Mouse (Mus musculus) MEL (cell line): ENCODE results near the gene Kcnh1. TPM values are rescaled to one million over a fixed set of nuclear protein-coding genes. Genes with fewer than 3 reads are reported as not detected.

Source experiments
- DNase-seq: peaks from one replicate; pipeline ENCODE4 v3.0.0; 2011; ENCODE audit warnings: low read depth, low spot score
- H3K27ac ChIP-seq: 2 replicates; pipeline ENCODE4 v1.5.1; 2012; ENCODE audit warnings: low read depth, mild to moderate bottlenecking, control low read depth, low read length, moderate library complexity; ENCODE audit not compliant: control insufficient read depth
- H3K27me3 ChIP-seq, 2 experiments: fragments of 150-350 bp in 1 of 2; sonication (generic) in 1 of 2; 2 replicates each; pipeline ENCODE4 v1.6.1; 2012; ENCODE audit warnings: low read length in 2 of 2, mild to moderate bottlenecking in 2 of 2, improper control_type of control experiment in 1 of 2, moderate library complexity in 1 of 2; ENCODE audit not compliant: insufficient read depth in 2 of 2, control insufficient read depth in 1 of 2
- H3K36me3 ChIP-seq, 2 experiments: 2 replicates each; pipeline ENCODE4 v1.6.1; 2012 to 2014; ENCODE audit warnings: low read length in 2 of 2, improper control_type of control experiment in 1 of 2, inconsistent platforms in 1 of 2, mild to moderate bottlenecking in 1 of 2; ENCODE audit not compliant: insufficient read depth in 2 of 2, control insufficient read depth in 1 of 2
- H3K4me1 ChIP-seq, 2 experiments: fragments of 150-350 bp in 1 of 2; sonication (generic) in 1 of 2; 2 replicates each; pipeline ENCODE4 v1.6.1; 2012; ENCODE audit warnings: low read length in 2 of 2, improper control_type of control experiment in 1 of 2, mild to moderate bottlenecking in 1 of 2; ENCODE audit not compliant: insufficient read depth in 2 of 2, control insufficient read depth in 1 of 2
- H3K4me3 ChIP-seq, 2 experiments: fragments of 150-350 bp in 1 of 2; sonication (generic) in 1 of 2; 2 replicates each; pipeline ENCODE4 v1.5.1; 2012; ENCODE audit warnings: low read depth in 2 of 2, low read length in 2 of 2, mild to moderate bottlenecking in 2 of 2, moderate library complexity in 2 of 2, control low read depth in 1 of 2, improper control_type of control experiment in 1 of 2; ENCODE audit not compliant: control insufficient read depth in 1 of 2, insufficient read depth in 1 of 2
- H3K79me2 ChIP-seq: 2 replicates; pipeline ENCODE4 v1.6.1; 2012; ENCODE audit warnings: mild to moderate bottlenecking, low read length, moderate library complexity; ENCODE audit not compliant: control insufficient read depth, poor library complexity, insufficient read depth
- H3K9ac ChIP-seq: 2 replicates; pipeline ENCODE4 v1.6.1; 2012; ENCODE audit warnings: low read depth, mild to moderate bottlenecking, control low read depth, low read length, moderate library complexity; ENCODE audit not compliant: control insufficient read depth, poor library complexity, severe bottlenecking
- H3K9me3 ChIP-seq: fragments of 150-350 bp; sonication (generic); replicated peaks from 2 replicates; pipeline ENCODE4 v1.6.1; 2012; ENCODE audit warnings: mild to moderate bottlenecking, low read length, improper control_type of control experiment, moderate library complexity; ENCODE audit not compliant: insufficient read depth
- BHLHE40 ChIP-seq: IDR thresholded peaks from 2 replicates; pipeline ENCODE4 v1.6.1; 2012; ENCODE audit warnings: low read depth, mild to moderate bottlenecking, inconsistent platforms, low read length, improper control_type of control experiment, borderline replicate concordance
- CHD1 ChIP-seq: IDR thresholded peaks from 2 replicates; pipeline ENCODE4 v1.6.1; 2012; ENCODE audit warnings: low read depth, mild to moderate bottlenecking, inconsistent platforms, low read length, improper control_type of control experiment
- CHD2 ChIP-seq: IDR thresholded peaks from 2 replicates; pipeline ENCODE4 v1.6.1; 2011; ENCODE audit warnings: low read length, improper control_type of control experiment
- CTCF ChIP-seq, 3 experiments: IDR thresholded peaks in 2 of 3; conservative IDR thresholded peaks in 1 of 3; 2 replicates each; pipeline ENCODE4 v1.5.1; 2011 to 2012; ENCODE audit warnings: low read length in 3 of 3, low read depth in 2 of 3, mild to moderate bottlenecking in 2 of 3, improper control_type of control experiment in 1 of 3, inconsistent platforms in 1 of 3, mixed read lengths in 1 of 3, moderate library complexity in 1 of 3; ENCODE audit not compliant: control insufficient read depth in 1 of 3, insufficient read depth in 1 of 3, poor library complexity in 1 of 3, severe bottlenecking in 1 of 3
- ELF1 ChIP-seq: IDR thresholded peaks from 2 replicates; pipeline ENCODE4 v1.6.1; 2014; ENCODE audit warnings: low read depth, mild to moderate bottlenecking, inconsistent platforms, low read length, improper control_type of control experiment, moderate library complexity
- EP300 ChIP-seq, 2 experiments: IDR thresholded peaks; 2 replicates each; pipeline ENCODE4 v1.6.1; 2011; ENCODE audit warnings: improper control_type of control experiment in 2 of 2, low read length in 2 of 2, low read depth in 1 of 2, mild to moderate bottlenecking in 1 of 2
- ETS1 ChIP-seq: IDR thresholded peaks from 2 replicates; pipeline ENCODE4 v1.6.1; 2012; ENCODE audit warnings: low read depth, mild to moderate bottlenecking, inconsistent platforms, low read length, improper control_type of control experiment, moderate library complexity
- GATA1 ChIP-seq: IDR thresholded peaks from 2 replicates; pipeline ENCODE4 v1.6.1; 2011; ENCODE audit warnings: low read depth, low read length, improper control_type of control experiment
- HCFC1 ChIP-seq: IDR thresholded peaks from 2 replicates; pipeline ENCODE4 v1.6.1; 2012; ENCODE audit warnings: low read depth, mild to moderate bottlenecking, inconsistent platforms, low read length, improper control_type of control experiment, moderate library complexity
- JUND ChIP-seq: IDR thresholded peaks from 2 replicates; pipeline ENCODE4 v1.6.1; 2011; ENCODE audit warnings: low read depth, mild to moderate bottlenecking, improper control_type of control experiment, low read length
- KAT2A ChIP-seq: conservative IDR thresholded peaks from 2 replicates; pipeline ENCODE4 v1.6.1; 2012; ENCODE audit warnings: low read depth, low read length, improper control_type of control experiment, inconsistent platforms
- MAFK ChIP-seq: IDR thresholded peaks from 2 replicates; pipeline ENCODE4 v1.6.1; 2011; ENCODE audit warnings: low read depth, mild to moderate bottlenecking, low read length, improper control_type of control experiment, borderline replicate concordance
- MAX ChIP-seq: IDR thresholded peaks from 2 replicates; pipeline ENCODE4 v1.6.1; 2011; ENCODE audit warnings: low read length, improper control_type of control experiment
- MAZ ChIP-seq: IDR thresholded peaks from 2 replicates; pipeline ENCODE4 v1.6.1; 2012; ENCODE audit warnings: low read depth, mild to moderate bottlenecking, inconsistent platforms, low read length, improper control_type of control experiment
- MEF2A ChIP-seq: IDR thresholded peaks from 2 replicates; pipeline ENCODE4 v1.6.1; 2014; ENCODE audit warnings: low read depth, mild to moderate bottlenecking, inconsistent platforms, low read length, improper control_type of control experiment; ENCODE audit not compliant: poor library complexity, insufficient replicate concordance, severe bottlenecking; ENCODE audit errors: extremely low read depth
- MYC ChIP-seq: IDR thresholded peaks from 2 replicates; pipeline ENCODE4 v1.6.1; 2011; ENCODE audit warnings: low read depth, mild to moderate bottlenecking, low read length, improper control_type of control experiment, moderate library complexity
- NELFE ChIP-seq: IDR thresholded peaks from 2 replicates; pipeline ENCODE4 v1.6.1; 2011; ENCODE audit warnings: low read depth, low read length, improper control_type of control experiment
- NRF1 ChIP-seq: IDR thresholded peaks from 2 replicates; pipeline ENCODE4 v1.6.1; 2014; ENCODE audit warnings: low read depth, mild to moderate bottlenecking, inconsistent platforms, low read length, improper control_type of control experiment, moderate library complexity; ENCODE audit not compliant: poor library complexity, insufficient read depth, severe bottlenecking
- POLR2A ChIP-seq, 2 experiments: IDR thresholded peaks; 2 replicates each; pipeline ENCODE4 v1.6.1; 2011 to 2012; ENCODE audit warnings: low read length in 2 of 2, mild to moderate bottlenecking in 2 of 2, control low read depth in 1 of 2, improper control_type of control experiment in 1 of 2, low read depth in 1 of 2, moderate library complexity in 1 of 2; ENCODE audit not compliant: control insufficient read depth in 1 of 2, insufficient read depth in 1 of 2, poor library complexity in 1 of 2
- POLR2AphosphoS2 ChIP-seq: IDR thresholded peaks from 2 replicates; pipeline ENCODE4 v1.6.1; 2011; ENCODE audit warnings: low read length, improper control_type of control experiment
- POLR2AphosphoS5 ChIP-seq: IDR thresholded peaks from 2 replicates; pipeline ENCODE4 v1.6.1; 2012; ENCODE audit warnings: low read depth, borderline replicate concordance, mild to moderate bottlenecking, inconsistent platforms, low read length, moderate library complexity, mixed read lengths
- RAD21 ChIP-seq: IDR thresholded peaks from 2 replicates; pipeline ENCODE4 v1.6.1; 2011; ENCODE audit warnings: mild to moderate bottlenecking, low read depth, low read length, improper control_type of control experiment
- RCOR1 ChIP-seq: IDR thresholded peaks from 2 replicates; pipeline ENCODE4 v1.6.1; 2012; ENCODE audit warnings: low read depth, mild to moderate bottlenecking, inconsistent platforms, low read length, improper control_type of control experiment
- SIN3A ChIP-seq: IDR thresholded peaks from 2 replicates; pipeline ENCODE4 v1.6.1; 2012; ENCODE audit warnings: low read length, improper control_type of control experiment, inconsistent platforms
- TAL1 ChIP-seq: IDR thresholded peaks from 2 replicates; pipeline ENCODE4 v1.6.1; 2012; ENCODE audit warnings: mild to moderate bottlenecking, inconsistent platforms, low read length, moderate library complexity, mixed read lengths
- TBP ChIP-seq: IDR thresholded peaks from 2 replicates; pipeline ENCODE4 v1.8.0; 2011; ENCODE audit warnings: low read depth, low read length, improper control_type of control experiment
- TCF12 ChIP-seq: IDR thresholded peaks from 2 replicates; pipeline ENCODE4 v1.6.1; 2014; ENCODE audit warnings: low read depth, mild to moderate bottlenecking, inconsistent platforms, low read length, improper control_type of control experiment, moderate library complexity
- UBTF ChIP-seq: IDR thresholded peaks from 2 replicates; pipeline ENCODE4 v1.6.1; 2012; ENCODE audit warnings: low read depth, mild to moderate bottlenecking, inconsistent platforms, low read length, improper control_type of control experiment, moderate library complexity, borderline replicate concordance; ENCODE audit not compliant: insufficient read depth
- USF2 ChIP-seq, 2 experiments: IDR thresholded peaks; 2 replicates each; pipeline ENCODE4 v1.6.1; 2011 to 2012; ENCODE audit warnings: improper control_type of control experiment in 2 of 2, low read length in 2 of 2, borderline replicate concordance in 1 of 2, inconsistent platforms in 1 of 2, low read depth in 1 of 2, mild to moderate bottlenecking in 1 of 2; ENCODE audit not compliant: insufficient read depth in 1 of 2
- ZKSCAN1 ChIP-seq: IDR thresholded peaks from 2 replicates; pipeline ENCODE4 v1.6.1; 2012; ENCODE audit warnings: low read depth, mild to moderate bottlenecking, inconsistent platforms, low read length, improper control_type of control experiment, moderate library complexity
- ZMIZ1 ChIP-seq: IDR thresholded peaks from 2 replicates; pipeline ENCODE4 v1.6.1; 2012; ENCODE audit warnings: low read depth, mild to moderate bottlenecking, inconsistent platforms, low read length, improper control_type of control experiment, moderate library complexity
- ZNF384 ChIP-seq: IDR thresholded peaks from 2 replicates; pipeline ENCODE4 v1.6.1; 2012; ENCODE audit warnings: low read depth, mild to moderate bottlenecking, inconsistent platforms, low read length, improper control_type of control experiment
- polyA plus RNA-seq, 2 experiments: library from polyadenylated mRNA; stranded (reverse) in 1 of 2; unstranded in 1 of 2; fragments of >175 nt in 1 of 2; fragments of >200 nt in 1 of 2; gene quantifications; 2 replicates each; pipeline versions ENCODE4 v1.2.1 to v1.2.4; 2012; ENCODE audit warnings: low replicate concordance in 2 of 2, low read depth in 1 of 2; ENCODE audit not compliant: insufficient read length in 2 of 2, insufficient read depth in 1 of 2, missing spikeins in 1 of 2
- total RNA-seq: library from RNA; depleted of rRNA; stranded (reverse); fragments of 300-350 nt; gene quantifications from 2 replicates; pipeline ENCODE4 v1.2.3, GENCODE M21; 2012

The Kcnh1 gene
- total and polyA plus RNA-seq, 3 experiments: not detected

DNA sequence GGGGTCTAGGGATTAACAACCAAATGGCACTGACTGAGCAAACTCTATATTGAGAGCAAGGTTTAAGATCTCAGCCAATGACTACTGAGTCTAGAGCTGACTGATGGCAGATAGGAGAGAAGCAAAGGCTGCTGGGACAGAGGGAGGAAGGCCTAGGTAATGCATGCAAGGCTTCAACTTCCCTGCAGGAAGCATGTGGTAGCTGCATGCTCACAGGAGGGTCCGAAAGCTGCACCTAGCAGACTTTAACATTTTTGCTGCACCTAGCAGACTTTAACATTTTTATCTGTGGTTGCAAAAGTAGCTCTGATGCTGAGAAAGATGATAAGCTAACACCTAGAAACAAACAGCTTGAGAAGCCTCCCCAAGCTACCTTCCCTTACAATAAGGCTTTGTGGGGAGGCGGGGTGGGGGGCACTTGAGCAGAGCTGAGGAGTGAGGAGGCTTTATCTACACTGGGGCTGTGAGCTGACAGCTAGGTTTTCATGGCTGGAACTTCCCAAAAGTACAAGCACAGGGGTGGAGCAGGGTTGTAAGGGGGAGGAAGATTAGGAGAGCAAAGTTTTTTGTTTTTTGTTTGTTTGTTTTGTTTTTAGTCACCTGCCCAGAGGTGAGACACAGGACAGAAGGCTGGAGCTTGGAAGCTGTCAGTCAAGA, 341.0 kb downstream of the Kcnh1 start (continued):
- TF ChIP-seq MYC: peak; percentile 88
- TF ChIP-seq MAFK: no peak
- TF ChIP-seq ZNF384: no peak
- peak; percentile 20; the same call in 1 of the 2 replicates for TF ChIP-seq ELF1
- TF ChIP-seq CHD1: no peak
- no peak for TF ChIP-seq MEF2A
- no peak for TF ChIP-seq KAT2A
- TF ChIP-seq CTCF (IDR thresholded peaks at IDR 0.05 in 2 of 3, conservative IDR thresholded peaks at IDR 0.05 in 1 of 3; ENCODE audit: control insufficient read depth in 1 of 3, insufficient read depth in 1 of 3, low read depth in 2 of 3, low read length in 3 of 3, poor library complexity in 1 of 3, severe bottlenecking in 1 of 3): no peak
- TF ChIP-seq ZKSCAN1: no peak
- TF ChIP-seq RCOR1: no peak
- peak; percentile 87 for TF ChIP-seq MAX
- TF ChIP-seq ETS1: peak; percentile 50; the same call in 1 of the 2 replicates
- TF ChIP-seq JUND: no peak
- TF ChIP-seq CHD2: no peak
- TF ChIP-seq ZMIZ1: no peak
- no peak for TF ChIP-seq POLR2AphosphoS2
- no peak for TF ChIP-seq BHLHE40
- TF ChIP-seq HCFC1: peak; percentile 39; the same call in 1 of the 2 replicates
- TF ChIP-seq POLR2A (IDR thresholded peaks at IDR 0.05; ENCODE audit: control insufficient read depth in 1 of 2, insufficient read depth in 1 of 2, low read depth in 1 of 2, low read length in 2 of 2, poor library complexity in 1 of 2): peak in 1 of 2 experiments; percentile 42; a peak in 1 of 4 replicates
- TF ChIP-seq SIN3A: 0 out of 2 replicates have a peak, but pooled peaks have one; percentile 58
- TF ChIP-seq MAZ: 0 out of 2 replicates have a peak, but pooled peaks have one; percentile 57
- TF ChIP-seq TBP: peak; percentile 42; the same call in 1 of the 2 replicates
- no peak for TF ChIP-seq UBTF
- TF ChIP-seq GATA1: 0 out of 2 replicates have a peak, but pooled peaks have one; percentile 23

GRCm38 (mm10) chr1:192532212-192532611, 341.6 kb downstream of the Kcnh1 start:
- Histone ChIP-seq H3K9me3 (no peaks in the 10 kb centered on the region), H3K79me2 (no peaks in the 10 kb centered on the region), H3K4me1 (peaks cover 6 to 17% of the 10 kb centered on the region in 2 experiments), H3K9ac (0 out of 2 replicates have a peak overlapping the region, but pooled peaks have one; percentile 2), H3K36me3 (peaks cover 0 to 24% of the 10 kb centered on the region in 2 experiments; a peak in 2 of 4 replicates), H3K4me3 (no peak overlapping the region), H3K27ac (peak overlapping the region; percentile 83), H3K27me3 (no peaks in the 10 kb centered on the region)
- peak; percentile 84 for DNase-seq
- TF ChIP-seq RCOR1: peak; percentile 50; the same call in 1 of the 2 replicates
- no peak for TF ChIP-seq ZMIZ1
- no peak for TF ChIP-seq NRF1
- TF ChIP-seq POLR2AphosphoS5: no peak
- peak; percentile 60 for TF ChIP-seq TAL1
- TF ChIP-seq NELFE: 0 out of 2 replicates have a peak, but pooled peaks have one; percentile 9
- TF ChIP-seq MEF2A: no peak
- TF ChIP-seq CHD1: no peak
- TF ChIP-seq EP300 (IDR thresholded peaks at IDR 0.05; ENCODE audit: low read depth in 1 of 2, low read length in 2 of 2): peak; percentile 89 to 91
- 0 out of 2 replicates have a peak, but pooled peaks have one; percentile 34 for TF ChIP-seq ELF1
- TF ChIP-seq CHD2: no peak
- peak; percentile 89 for TF ChIP-seq TCF12
- TF ChIP-seq MAX: no peak
- peak; percentile 82 for TF ChIP-seq ETS1
- TF ChIP-seq USF2 (IDR thresholded peaks at IDR 0.05; ENCODE audit: borderline replicate concordance in 1 of 2, insufficient read depth in 1 of 2, low read depth in 1 of 2, low read length in 2 of 2): no peak
- no peak for TF ChIP-seq RAD21
- TF ChIP-seq MAFK: no peak
- TF ChIP-seq JUND: peak; percentile 81
- no peak for TF ChIP-seq TBP
- TF ChIP-seq POLR2AphosphoS2: no peak
- no peak for TF ChIP-seq ZNF384
